Mouse (Mus musculus): ENCODE measurements around the gene Irf3.

GRCm38 (mm10) chr7:44971142-44971541 is 26.3 kb upstream of the Irf3 start:
- no peak for TF ChIP-seq CTCF (IDR thresholded peaks at IDR 0.05; ENCODE audit: borderline replicate concordance, control insufficient read depth, extremely low read depth, insufficient read depth, low read length, poor library complexity)
- TF ChIP-seq POLR2A (IDR thresholded peaks at IDR 0.05; ENCODE audit: control insufficient read depth, extremely low read depth, insufficient read depth, low read length, poor library complexity): no peak

All from thymus, adult 2 months (tissue).